Mouse (Mus musculus): ENCODE measurements around the gene Vps35l.
A peak's percentile ranks its signal among the peaks of the same experiment; 100 is the strongest.

Vps35l gene

GRCm38 (mm10) chr7:118819666-118820065 is 79.6 kb downstream of the Vps35l start:
- no peak for DNase-seq (ENCODE audit: low read depth, low spot score)

- peak; percentile 39 for DNase-seq (ENCODE audit: low read depth, low spot score)
These were observed 81.3 kb downstream of the Vps35l start for GRCm38 (mm10) chr7:118821356-118821755.

- no peak for DNase-seq (ENCODE audit: low read depth, low spot score)
These were observed 82.0 kb downstream of the Vps35l start for GRCm38 (mm10) chr7:118821887-118822556.

GRCm38 (mm10) chr7:118824451-118824850 is 84.4 kb downstream of the Vps35l start:
- no peak for DNase-seq (ENCODE audit: low read depth, low spot score)

GRCm38 (mm10) chr7:118827975-118828416 is 88.0 kb downstream of the Vps35l start:
- no peak for DNase-seq (ENCODE audit: low read depth, low spot score)

GRCm38 (mm10) chr7:118837901-118838300 is 97.9 kb downstream of the Vps35l start:
- DNase-seq (ENCODE audit: low read depth, low spot score) = no peak

- no peak for DNase-seq (ENCODE audit: low read depth, low spot score)
These were observed 101.2 kb downstream of the Vps35l start for GRCm38 (mm10) chr7:118841030-118841745.

GRCm38 (mm10) chr7:118841796-118842195 is 101.8 kb downstream of the Vps35l start:
- peak; percentile 57 for DNase-seq (ENCODE audit: low read depth, low spot score)

- DNase-seq (ENCODE audit: low read depth, low spot score) = no peak
These were observed 102.9 kb downstream of the Vps35l start for GRCm38 (mm10) chr7:118842938-118843337.

GRCm38 (mm10) chr7:118845141-118845540 is 105.1 kb downstream of the Vps35l start:
- DNase-seq (ENCODE audit: low read depth, low spot score) = no peak

- DNase-seq (ENCODE audit: low read depth, low spot score) = no peak
These were observed 106.3 kb downstream of the Vps35l start for GRCm38 (mm10) chr7:118846329-118846728.

GRCm38 (mm10) chr7:118848796-118849195 is 108.8 kb downstream of the Vps35l start:
- DNase-seq (ENCODE audit: low read depth, low spot score) = no peak

- no peak for DNase-seq (ENCODE audit: low read depth, low spot score)
These were observed 109.7 kb downstream of the Vps35l start for GRCm38 (mm10) chr7:118849543-118850250.

- DNase-seq (ENCODE audit: low read depth, low spot score) = peak; percentile 45
These were observed 110.8 kb downstream of the Vps35l start for GRCm38 (mm10) chr7:118850676-118851290.

GRCm38 (mm10) chr7:118851571-118851970 is 111.5 kb downstream of the Vps35l start:
- no peak for DNase-seq (ENCODE audit: low read depth, low spot score)

- DNase-seq (ENCODE audit: low read depth, low spot score) = no peak
These were observed 112.6 kb downstream of the Vps35l start for GRCm38 (mm10) chr7:118852611-118853010.

GRCm38 (mm10) chr7:118854606-118855005 is 114.6 kb downstream of the Vps35l start:
- DNase-seq (ENCODE audit: low read depth, low spot score) = no peak

- DNase-seq (ENCODE audit: low read depth, low spot score) = peak; percentile 73
These were observed 115.3 kb downstream of the Vps35l start, which contains the start of gene Iqck for GRCm38 (mm10) chr7:118855171-118855876. Iqck (plus strand) TSS chr7:118855752.

- DNase-seq (ENCODE audit: low read depth, low spot score) = no peak
These were observed 115.9 kb downstream of the Vps35l start, which contains the start of gene Knop1 for GRCm38 (mm10) chr7:118855877-118856304. Knop1 (minus strand) TSS chr7:118856254.

GRCm38 (mm10) chr7:118858640-118859039 is 118.6 kb downstream of the Vps35l start:
- DNase-seq (ENCODE audit: low read depth, low spot score) = no peak

GRCm38 (mm10) chr7:118865362-118865761 is 125.3 kb downstream of the Vps35l start:
- DNase-seq (ENCODE audit: low read depth, low spot score) = no peak

Measured in skeletal muscle tissue, adult 2 months (tissue).